Mouse (Mus musculus): ENCODE measurements around the gene Snrnp25. TPM values are rescaled to one million over a fixed set of nuclear protein-coding genes. Genes with fewer than 3 reads are reported as not detected.

Snrnp25 gene
- polyA plus RNA-seq, 1 experiment, result not detected

DNA sequence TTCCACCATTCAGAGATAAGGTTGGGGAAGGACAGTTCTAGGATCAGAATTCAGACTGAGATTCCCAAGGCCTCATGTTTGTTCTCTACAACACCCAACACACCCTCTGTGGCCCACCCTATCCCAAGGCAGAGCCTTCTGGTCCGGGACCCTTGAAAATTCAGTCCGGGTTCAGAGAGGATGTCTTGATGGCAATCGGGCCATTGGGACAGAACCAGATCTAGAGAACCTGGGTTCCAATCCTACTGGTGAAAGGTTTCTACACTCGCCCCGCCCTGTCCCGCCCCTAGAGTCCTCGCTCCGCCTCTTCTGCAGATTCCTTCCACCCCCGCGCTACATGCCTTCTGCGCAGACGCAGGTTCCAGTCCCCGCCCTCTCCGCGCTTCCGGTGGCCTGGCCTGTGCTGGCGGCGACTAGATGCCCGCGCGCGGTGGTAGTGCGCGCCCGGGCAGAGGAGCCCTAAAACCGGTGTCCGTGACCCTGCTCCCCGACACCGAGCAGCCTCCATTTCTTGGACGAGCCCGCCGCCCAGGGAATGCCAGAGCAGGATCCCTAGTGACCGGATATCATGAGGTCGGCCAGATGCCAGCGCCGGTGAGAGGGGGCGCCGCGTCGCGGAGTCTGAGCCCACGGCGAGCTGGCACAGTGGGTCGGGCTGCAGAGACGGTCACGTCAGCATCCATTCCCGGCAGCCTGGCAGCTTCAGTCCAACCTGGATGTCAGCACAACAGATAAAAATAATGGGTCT, 21.1 kb downstream of the Snrnp25 start, which contains the start of gene Mpg:
Gene Mpg, plus strand, starts transcription at position 382 of the 748 bp plus-strand sequence.
- H3K4me1 ChIP-seq (ENCODE audit: control insufficient read depth, insufficient read depth, low read length), result peaks cover 26% of the 10 kb centered on the region

DNA sequence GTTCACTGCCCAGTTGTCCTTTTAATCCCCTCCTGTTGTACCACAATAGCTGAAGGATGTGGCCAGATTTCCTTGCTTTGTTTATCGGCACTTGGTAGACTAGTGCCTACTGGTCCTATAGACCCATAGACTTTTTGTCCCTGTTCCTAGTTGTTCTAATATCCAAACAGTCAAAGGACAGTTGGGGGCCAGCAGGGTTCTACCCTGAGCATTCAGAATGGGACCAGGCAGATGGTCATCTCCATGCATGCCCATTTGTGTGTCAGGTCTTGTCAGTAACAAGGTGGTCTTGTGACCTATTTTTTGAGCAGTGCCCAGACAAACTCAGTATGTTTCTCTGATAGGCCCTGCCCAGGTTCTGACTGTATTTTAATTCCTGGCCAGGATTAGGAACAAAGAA, 21.8 kb downstream of the Snrnp25 start:
- TF ChIP-seq CTCF (IDR thresholded peaks at IDR 0.05; ENCODE audit: insufficient read depth, low read depth, low read length) (no peak), POLR2A (IDR thresholded peaks at IDR 0.05; ENCODE audit: insufficient read depth, low read depth, low read length) (no peak)
- Histone ChIP-seq H3K4me1 (ENCODE audit: control insufficient read depth, insufficient read depth, low read length) (peaks cover 25% of the 10 kb centered on the region), H3K27ac (ENCODE audit: insufficient read depth, low read depth, low read length) (no peak overlapping the region), H3K4me3 (ENCODE audit: insufficient read depth, low read depth, low read length) (peak overlapping the region; percentile 81)
- WGBS, result 7% methylated on average over 1 of the region's 1 CpGs

More for the DNA sequence above, 21.1 kb downstream of the Snrnp25 start, which contains the start of gene Mpg:
- peak within 1 kb of the TSS; percentile 81 for H3K4me3 ChIP-seq (ENCODE audit: insufficient read depth, low read depth, low read length)
- WGBS, result 4% methylated on average over 47 of the region's 47 CpGs
- TF ChIP-seq CTCF (IDR thresholded peaks at IDR 0.05; ENCODE audit: insufficient read depth, low read depth, low read length) (no peak), POLR2A (IDR thresholded peaks at IDR 0.05; ENCODE audit: insufficient read depth, low read depth, low read length) (peak; percentile 98)
- peak within 1 kb of the TSS; percentile 74 for H3K27ac ChIP-seq (ENCODE audit: insufficient read depth, low read depth, low read length)

DNA sequence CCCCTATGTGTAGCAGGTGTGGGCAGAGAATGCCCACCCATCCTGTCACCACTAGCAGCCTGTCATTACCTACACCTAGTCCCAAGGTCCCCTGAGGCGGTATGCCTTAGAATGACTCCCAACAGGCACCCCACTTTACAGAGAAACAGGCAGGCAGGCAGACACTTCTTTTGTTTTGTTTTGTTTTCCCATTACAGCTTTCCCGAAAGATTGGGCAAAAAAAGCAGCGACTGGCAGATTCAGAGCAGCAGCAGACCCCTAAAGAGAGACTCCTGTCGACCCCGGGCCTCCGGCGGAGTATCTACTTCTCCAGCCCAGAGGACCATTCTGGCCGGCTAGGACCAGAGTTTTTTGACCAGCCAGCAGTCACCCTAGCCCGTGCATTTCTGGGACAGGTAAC, 22.3 kb downstream of the Snrnp25 start:
- Histone ChIP-seq H3K27ac (ENCODE audit: insufficient read depth, low read depth, low read length) (no peak overlapping the region), H3K4me1 (ENCODE audit: control insufficient read depth, insufficient read depth, low read length) (peaks cover 21% of the 10 kb centered on the region), H3K4me3 (ENCODE audit: insufficient read depth, low read depth, low read length) (no peak overlapping the region)
- TF ChIP-seq CTCF (IDR thresholded peaks at IDR 0.05; ENCODE audit: insufficient read depth, low read depth, low read length) (no peak), POLR2A (IDR thresholded peaks at IDR 0.05; ENCODE audit: insufficient read depth, low read depth, low read length) (no peak)
- 79% methylated on average over 9 of the region's 9 CpGs for WGBS

DNA sequence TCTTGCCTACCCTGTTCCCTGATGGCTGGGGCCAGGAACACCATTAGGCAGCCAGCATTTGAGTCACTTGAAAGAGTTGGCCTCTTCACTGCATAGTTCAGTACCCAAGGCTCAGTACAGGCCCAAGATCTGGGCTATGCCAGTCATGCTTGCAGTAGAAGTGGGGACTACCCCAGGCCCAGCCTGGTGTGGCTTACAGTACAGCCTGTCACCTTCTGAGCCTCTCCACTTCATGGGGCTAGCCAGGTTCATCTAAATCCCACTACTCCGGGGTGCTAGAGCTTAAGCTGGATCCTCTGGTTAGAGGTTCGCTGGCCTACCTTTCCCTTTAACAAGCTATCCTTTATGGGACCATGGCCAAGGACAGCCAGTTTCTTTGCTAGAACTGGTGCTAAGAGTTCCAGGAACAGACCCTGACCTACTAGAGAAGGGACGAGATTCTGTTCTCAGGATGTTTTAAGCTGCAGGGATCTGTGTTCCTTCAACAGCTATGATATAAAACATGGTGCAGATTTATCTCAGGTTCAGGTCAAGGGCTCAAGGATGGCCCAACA, 23.2 kb downstream of the Snrnp25 start:
- H3K4me1 ChIP-seq (ENCODE audit: control insufficient read depth, insufficient read depth, low read length), result peaks cover 18% of the 10 kb centered on the region
- no peak overlapping the region for H3K4me3 ChIP-seq (ENCODE audit: insufficient read depth, low read depth, low read length)
- WGBS, result 92% methylated on average over 3 of the region's 3 CpGs
- H3K27ac ChIP-seq (ENCODE audit: insufficient read depth, low read depth, low read length), result no peak overlapping the region
- TF ChIP-seq POLR2A (IDR thresholded peaks at IDR 0.05; ENCODE audit: insufficient read depth, low read depth, low read length), result no peak
- TF ChIP-seq CTCF (IDR thresholded peaks at IDR 0.05; ENCODE audit: insufficient read depth, low read depth, low read length), result no peak

DNA sequence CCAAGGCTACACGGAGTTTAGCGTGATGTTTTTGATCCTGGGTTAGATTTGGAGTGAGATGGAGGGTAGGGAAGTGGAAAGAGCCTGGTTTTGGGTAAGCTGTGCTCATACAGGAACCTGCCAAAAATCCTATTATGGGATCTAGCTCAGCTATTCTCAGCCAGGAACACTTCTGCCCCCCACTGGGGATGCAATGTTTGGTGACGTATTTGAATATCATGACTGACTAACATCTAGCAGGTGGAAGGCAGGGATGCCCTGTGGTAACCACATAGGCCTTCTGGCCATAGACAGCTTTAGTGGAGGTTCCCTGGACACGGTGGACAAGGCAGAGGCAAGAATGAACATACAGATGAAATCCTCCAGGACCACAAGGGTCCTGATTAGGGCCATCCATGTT, 25.0 kb downstream of the Snrnp25 start:
- TF ChIP-seq CTCF (IDR thresholded peaks at IDR 0.05; ENCODE audit: insufficient read depth, low read depth, low read length) (no peak), POLR2A (IDR thresholded peaks at IDR 0.05; ENCODE audit: insufficient read depth, low read depth, low read length) (no peak)
- peaks cover 21% of the 10 kb centered on the region for H3K4me1 ChIP-seq (ENCODE audit: control insufficient read depth, insufficient read depth, low read length)
- no peak overlapping the region for H3K4me3 ChIP-seq (ENCODE audit: insufficient read depth, low read depth, low read length)
- no peak overlapping the region for H3K27ac ChIP-seq (ENCODE audit: insufficient read depth, low read depth, low read length)
- 72% methylated on average over 4 of the region's 4 CpGs for WGBS

DNA sequence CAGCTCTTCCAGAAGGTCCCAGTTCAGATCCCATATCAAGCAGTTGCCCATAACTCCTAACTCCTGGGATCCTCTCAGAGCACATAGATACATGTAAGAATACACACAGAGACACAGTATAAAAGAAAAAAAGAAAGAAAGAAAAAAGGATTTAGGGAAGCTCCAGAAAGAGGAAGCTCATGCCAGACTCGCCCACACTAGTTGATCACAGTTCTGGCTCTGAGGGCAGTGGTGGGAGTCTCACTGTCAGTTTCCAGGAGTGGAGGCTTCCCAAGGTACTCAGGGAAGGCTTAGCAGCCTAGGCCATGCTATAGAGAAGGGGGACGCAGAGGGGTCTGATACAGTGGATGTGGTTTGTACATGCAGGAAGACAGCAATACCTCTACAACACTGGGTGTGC, 25.9 kb downstream of the Snrnp25 start:
- 88% methylated on average over 2 of the region's 2 CpGs for WGBS
- no peak overlapping the region for H3K27ac ChIP-seq (ENCODE audit: insufficient read depth, low read depth, low read length)
- no peak for TF ChIP-seq POLR2A (IDR thresholded peaks at IDR 0.05; ENCODE audit: insufficient read depth, low read depth, low read length)
- no peak for TF ChIP-seq CTCF (IDR thresholded peaks at IDR 0.05; ENCODE audit: insufficient read depth, low read depth, low read length)
- H3K4me3 ChIP-seq (ENCODE audit: insufficient read depth, low read depth, low read length), result no peak overlapping the region
- peaks cover 21% of the 10 kb centered on the region for H3K4me1 ChIP-seq (ENCODE audit: control insufficient read depth, insufficient read depth, low read length)

DNA sequence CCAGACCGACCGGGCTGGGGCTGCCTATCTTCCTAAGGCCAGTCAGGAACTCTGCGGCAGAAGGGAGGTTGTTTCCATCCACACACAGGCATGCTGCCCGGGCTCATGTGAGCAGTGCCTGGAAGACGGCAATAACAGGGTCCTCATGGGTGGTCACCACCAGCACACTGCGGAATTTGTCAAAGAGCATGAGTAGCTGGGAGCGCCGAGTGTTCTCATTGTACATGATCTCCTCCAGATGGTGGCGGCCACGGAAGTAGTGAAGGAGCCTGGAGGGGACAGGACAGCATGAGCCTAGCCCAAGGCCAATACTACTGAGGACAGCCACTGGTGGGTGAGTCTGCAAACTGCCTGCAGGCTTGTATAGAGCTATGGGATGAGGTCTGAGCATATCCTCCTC, 27.6 kb downstream of the Snrnp25 start:
- no peak overlapping the region for H3K27ac ChIP-seq (ENCODE audit: insufficient read depth, low read depth, low read length)
- no peak for TF ChIP-seq CTCF (IDR thresholded peaks at IDR 0.05; ENCODE audit: insufficient read depth, low read depth, low read length)
- TF ChIP-seq POLR2A (IDR thresholded peaks at IDR 0.05; ENCODE audit: insufficient read depth, low read depth, low read length), result no peak
- no peak overlapping the region for H3K4me3 ChIP-seq (ENCODE audit: insufficient read depth, low read depth, low read length)
- H3K4me1 ChIP-seq (ENCODE audit: control insufficient read depth, insufficient read depth, low read length), result peaks cover 34% of the 10 kb centered on the region
- 83% methylated on average over 10 of the region's 10 CpGs for WGBS

DNA sequence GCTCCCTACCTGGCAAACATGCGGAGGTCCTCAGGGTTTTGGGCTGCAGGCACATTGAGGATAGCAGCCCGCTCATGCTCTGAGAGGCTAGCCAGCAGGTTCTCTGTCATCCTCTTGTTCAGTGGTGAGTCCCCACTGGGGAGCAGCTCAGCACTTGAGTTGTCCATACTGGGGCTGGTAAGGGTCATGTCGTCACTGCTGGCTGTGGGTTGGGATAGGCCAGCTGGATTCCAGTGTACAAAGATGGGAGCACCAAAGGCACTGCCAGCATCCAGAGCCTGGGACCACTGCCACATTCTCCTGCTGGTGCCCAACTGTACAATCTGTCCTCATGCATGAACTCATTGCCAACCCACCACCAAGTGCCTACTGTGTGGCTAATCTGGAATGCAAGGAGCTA, 28.7 kb downstream of the Snrnp25 start:
- no peak for TF ChIP-seq POLR2A (IDR thresholded peaks at IDR 0.05; ENCODE audit: insufficient read depth, low read depth, low read length)
- no peak for TF ChIP-seq CTCF (IDR thresholded peaks at IDR 0.05; ENCODE audit: insufficient read depth, low read depth, low read length)
- Histone ChIP-seq H3K4me1 (ENCODE audit: control insufficient read depth, insufficient read depth, low read length) (peaks cover 44% of the 10 kb centered on the region), H3K27ac (ENCODE audit: insufficient read depth, low read depth, low read length) (no peak overlapping the region), H3K4me3 (ENCODE audit: insufficient read depth, low read depth, low read length) (no peak overlapping the region)
- WGBS, result 73% methylated on average over 3 of the region's 3 CpGs

DNA sequence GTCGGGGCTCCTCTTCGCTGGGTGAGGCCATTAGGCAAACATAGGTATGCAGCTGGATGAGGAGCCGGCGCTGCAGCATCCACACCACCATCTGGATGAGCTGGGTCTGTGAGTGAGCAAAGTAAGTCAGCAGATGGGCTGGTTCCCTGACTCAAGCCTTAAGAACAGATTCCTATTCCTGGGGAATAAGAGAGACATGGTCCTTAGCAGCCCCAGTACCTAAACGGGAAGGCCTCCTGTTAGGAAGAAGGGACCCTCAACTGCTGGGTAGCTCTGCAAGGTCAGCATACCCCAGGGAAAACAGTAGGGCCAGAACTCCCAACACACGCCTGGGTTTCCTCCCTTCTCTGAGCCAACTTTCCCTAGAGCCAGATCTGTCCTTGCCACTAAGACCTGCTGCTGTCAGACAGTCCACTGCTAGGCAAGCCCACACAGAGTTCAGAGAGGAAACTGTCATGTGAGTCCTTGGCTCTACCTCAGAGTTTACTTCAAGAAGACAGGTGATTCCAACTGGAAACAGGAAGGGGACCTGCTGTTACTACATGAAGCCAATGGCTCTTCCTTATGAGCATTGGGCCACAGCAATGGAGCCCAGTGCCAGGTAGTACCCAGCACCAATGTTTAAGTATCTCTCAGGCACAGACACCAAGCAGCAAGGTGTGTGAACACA, 29.7 kb downstream of the Snrnp25 start:
- Histone ChIP-seq H3K27ac (ENCODE audit: insufficient read depth, low read depth, low read length) (no peak overlapping the region), H3K4me1 (ENCODE audit: control insufficient read depth, insufficient read depth, low read length) (peaks cover 44% of the 10 kb centered on the region), H3K4me3 (ENCODE audit: insufficient read depth, low read depth, low read length) (no peak overlapping the region)
- TF ChIP-seq CTCF (IDR thresholded peaks at IDR 0.05; ENCODE audit: insufficient read depth, low read depth, low read length) (no peak), POLR2A (IDR thresholded peaks at IDR 0.05; ENCODE audit: insufficient read depth, low read depth, low read length) (no peak)
- WGBS, result 72% methylated on average over 6 of the region's 6 CpGs
